Mouse (Mus musculus): ENCODE data around the gene Pde8b. TPM values are rescaled to one million over a fixed set of nuclear protein-coding genes. Genes with fewer than 3 reads are reported as not detected.
"Not testable (repeated sequence)": the region's sequence is repeated elsewhere in the genome, so short reads cannot be mapped to it uniquely, and the experiment has no call there.

The Pde8b gene
- polyA plus RNA-seq, 1 experiment from 2014 or later: 1.5 TPM

- H3K9me3 ChIP-seq: no peaks in the 10 kb centered on the region
- no peak for DNase-seq (ENCODE audit: extremely low spot score, low spot score)
- no peaks in the 10 kb centered on the region for H3K4me1 ChIP-seq
- no peak overlapping the region for H3K4me3 ChIP-seq
- H3K36me3 ChIP-seq (replicated peaks): no peaks in the 10 kb centered on the region
- 80% methylated on average over 2 of the region's 2 CpGs for WGBS
- no peaks in the 10 kb centered on the region for H3K27me3 ChIP-seq (ENCODE audit: poor library complexity, severe bottlenecking)
- H3K27ac ChIP-seq: no peak overlapping the region
Observed at GRCm38 (mm10) chr13:95237488-95237887, 12.6 kb downstream of the Pde8b start.

DNA sequence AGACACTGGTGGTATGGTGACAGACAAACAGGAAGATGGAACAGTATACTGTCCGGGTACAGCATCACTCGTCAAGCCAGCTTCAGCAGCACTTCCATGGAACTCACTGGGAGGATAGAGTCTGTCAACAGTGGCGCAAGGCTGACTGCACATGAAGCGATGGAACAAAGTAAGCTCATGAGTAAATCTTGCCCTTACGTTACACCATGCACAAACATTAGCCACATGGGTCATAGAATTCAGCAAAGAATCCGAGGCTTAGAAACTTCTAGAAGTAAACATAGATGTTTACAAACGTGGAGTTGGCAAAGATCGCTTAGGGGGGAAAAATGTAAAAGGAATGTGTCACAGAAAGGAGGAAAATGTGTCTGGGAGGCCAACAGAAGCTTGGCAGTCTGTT, 14.9 kb downstream of the Pde8b start:
- no peak overlapping the region for H3K27ac ChIP-seq
- H3K4me1 ChIP-seq: no peaks in the 10 kb centered on the region
- 90% methylated on average over 8 of the region's 8 CpGs for whole genome bisulfite sequencing
- H3K9me3 ChIP-seq: no peaks in the 10 kb centered on the region
- H3K27me3 ChIP-seq (ENCODE audit: poor library complexity, severe bottlenecking): no peaks in the 10 kb centered on the region
- no peak overlapping the region for H3K4me3 ChIP-seq
- H3K36me3 ChIP-seq (replicated peaks): no peaks in the 10 kb centered on the region
- DNase-seq (ENCODE audit: extremely low spot score, low spot score): no peak

GRCm38 (mm10) chr13:95231366-95232138, 18.6 kb downstream of the Pde8b start:
- H3K4me1 ChIP-seq: no peaks in the 10 kb centered on the region
- WGBS: 83% methylated on average over 8 of the region's 8 CpGs

DNA sequence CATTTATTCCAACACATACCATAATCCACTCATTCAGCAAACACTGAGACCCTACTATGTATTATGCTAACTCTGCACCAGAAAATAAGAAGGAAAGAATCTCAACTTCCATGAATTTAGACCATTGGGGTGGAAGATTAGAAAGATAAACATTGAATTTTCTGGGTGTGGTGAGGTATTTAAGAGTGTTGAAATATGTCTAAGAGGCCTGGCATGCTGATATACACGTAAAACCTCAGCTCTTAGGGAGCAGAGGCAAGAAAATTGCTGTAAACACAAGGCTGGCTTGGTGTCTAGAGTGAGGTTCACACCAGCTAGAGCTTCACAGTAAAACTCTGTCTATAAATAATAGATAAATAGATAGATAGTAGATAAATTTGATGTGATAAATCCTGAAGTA, 19.8 kb downstream of the Pde8b start:
- no peak overlapping the region for H3K27ac ChIP-seq
- no peak overlapping the region for H3K4me3 ChIP-seq
- no peaks in the 10 kb centered on the region for H3K4me1 ChIP-seq
- H3K36me3 ChIP-seq (replicated peaks): no peaks in the 10 kb centered on the region
- peaks cover 1% of the 10 kb centered on the region; the same call in 1 of the 2 replicates for H3K27me3 ChIP-seq (ENCODE audit: poor library complexity, severe bottlenecking)
- 79% methylated on average over 1 of the region's 1 CpGs for WGBS
- no peaks in the 10 kb centered on the region for H3K9me3 ChIP-seq
- DNase-seq (ENCODE audit: extremely low spot score, low spot score): no peak

More at GRCm38 (mm10) chr13:95231366-95232138, 18.6 kb downstream of the Pde8b start:
- Histone ChIP-seq H3K27me3 (ENCODE audit: poor library complexity, severe bottlenecking) (no peaks in the 10 kb centered on the region), H3K27ac (no peak overlapping the region), H3K9me3 (no peaks in the 10 kb centered on the region), H3K36me3 (replicated peaks) (no peaks in the 10 kb centered on the region), H3K4me3 (no peak overlapping the region)
- DNase-seq (ENCODE audit: extremely low spot score, low spot score): no peak

- Histone ChIP-seq H3K9me3 (no peaks in the 10 kb centered on the region), H3K27ac (no peak overlapping the region), H3K4me3 (no peak overlapping the region), H3K4me1 (peaks cover 16% of the 10 kb centered on the region), H3K36me3 (replicated peaks) (no peaks in the 10 kb centered on the region), H3K27me3 (ENCODE audit: poor library complexity, severe bottlenecking) (peaks cover 52% of the 10 kb centered on the region)
- WGBS: 87% methylated on average over 2 of the region's 2 CpGs
- DNase-seq (ENCODE audit: extremely low spot score, low spot score): no peak
Observed at GRCm38 (mm10) chr13:95224491-95224890, 25.6 kb downstream of the Pde8b start.

- H3K27me3 ChIP-seq (ENCODE audit: poor library complexity, severe bottlenecking): peaks cover 52% of the 10 kb centered on the region
- 54% methylated on average over 2 of the region's 2 CpGs for WGBS
- no peak for DNase-seq (ENCODE audit: extremely low spot score, low spot score)
- no peak overlapping the region; the same call in 1 of the 2 replicates for H3K27ac ChIP-seq
- H3K4me1 ChIP-seq: peaks cover 16% of the 10 kb centered on the region
- H3K36me3 ChIP-seq (replicated peaks): no peaks in the 10 kb centered on the region
- H3K4me3 ChIP-seq: peak overlapping the region; percentile 84
- H3K9me3 ChIP-seq: no peaks in the 10 kb centered on the region
Observed at GRCm38 (mm10) chr13:95223427-95223772, 26.7 kb downstream of the Pde8b start.

DNA sequence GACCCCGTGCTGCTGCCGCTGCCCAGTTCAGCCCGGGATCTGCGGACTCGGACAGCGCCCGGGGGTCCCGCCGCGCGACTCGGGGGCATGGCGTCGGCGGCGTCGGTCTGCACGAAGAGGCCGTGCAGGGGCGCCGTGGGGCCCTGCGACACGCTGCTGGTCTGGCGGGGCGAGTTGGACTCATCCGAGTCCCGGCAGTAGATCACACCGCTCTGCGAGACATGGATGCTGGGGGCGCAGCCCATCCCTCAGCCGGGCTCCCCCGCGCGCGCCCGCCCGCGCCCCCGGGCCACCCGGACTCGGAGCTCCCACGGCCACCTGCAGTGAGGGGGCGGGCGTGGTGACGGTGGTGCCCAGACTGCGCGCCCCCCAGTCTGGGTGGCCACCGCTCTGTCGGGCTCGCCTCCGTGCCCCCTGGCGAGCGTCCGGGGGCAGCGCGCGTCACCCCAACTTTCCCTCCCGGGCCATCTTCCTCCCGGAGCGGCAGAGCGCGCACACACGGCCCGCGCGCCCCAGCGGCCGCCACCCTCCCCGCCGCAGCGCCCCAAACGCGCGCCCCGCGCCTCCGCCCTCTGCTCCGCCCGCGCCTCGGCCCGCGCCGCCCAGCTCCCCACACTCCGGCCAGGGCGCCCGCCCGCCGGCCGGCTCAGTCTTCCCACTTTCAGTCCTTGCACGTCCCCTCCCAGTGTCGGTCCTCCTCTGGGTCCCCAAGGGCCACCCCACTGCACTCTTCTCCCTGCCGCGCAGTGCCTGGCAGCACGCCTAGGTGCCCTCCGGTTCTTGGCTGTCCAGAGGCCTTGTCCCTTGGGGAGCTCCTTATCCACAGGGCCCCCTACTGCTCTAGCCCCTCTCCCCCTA, 27.3 kb downstream of the Pde8b start:
- H3K4me3 ChIP-seq: peak overlapping the region; percentile 84
- H3K27ac ChIP-seq: peak overlapping the region; percentile 83
- H3K36me3 ChIP-seq (replicated peaks): no peaks in the 10 kb centered on the region
- no peaks in the 10 kb centered on the region for H3K9me3 ChIP-seq
- under 1% methylated on average over 73 of the region's 96 CpGs for WGBS
- H3K4me1 ChIP-seq: peaks cover 16% of the 10 kb centered on the region
- peaks cover 52% of the 10 kb centered on the region for H3K27me3 ChIP-seq (ENCODE audit: poor library complexity, severe bottlenecking)
- DNase-seq (ENCODE audit: extremely low spot score, low spot score): peak; percentile 36

DNA sequence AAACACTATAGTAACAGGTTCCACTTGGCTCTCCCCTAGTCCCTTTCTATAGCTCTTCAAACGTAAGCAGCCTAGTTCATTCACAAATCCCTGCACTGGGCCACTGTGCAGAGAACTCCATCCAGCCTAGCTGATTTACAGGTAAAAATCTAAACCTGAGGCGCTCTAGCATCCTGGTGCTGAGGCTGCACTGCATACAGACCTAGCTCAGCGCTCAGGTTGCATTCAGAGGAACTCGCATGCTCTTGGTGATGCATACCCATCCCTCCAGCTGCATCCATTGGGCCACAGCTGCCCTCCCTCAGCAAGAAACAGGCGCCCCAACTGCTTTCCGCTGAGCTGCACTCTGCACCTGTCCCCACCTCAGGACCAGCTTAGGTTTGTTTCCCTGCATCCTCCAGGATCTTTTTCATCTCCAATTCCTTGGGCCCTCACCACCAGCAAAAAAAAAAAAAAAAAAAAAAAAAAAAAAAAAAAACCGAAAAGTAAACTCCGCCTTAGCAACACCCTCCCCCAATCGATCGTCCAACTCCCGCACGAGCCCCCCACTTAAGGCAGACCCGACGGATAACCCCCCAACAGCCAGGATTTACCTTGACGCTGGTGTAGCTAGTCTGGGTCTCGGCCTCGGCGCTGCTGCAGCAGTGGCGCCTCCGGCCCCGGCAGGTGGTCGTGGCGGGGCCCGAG, 28.1 kb downstream of the Pde8b start:
- peak; percentile 24 for DNase-seq (ENCODE audit: extremely low spot score, low spot score)
- Histone ChIP-seq H3K4me1 (peaks cover 16% of the 10 kb centered on the region), H3K27me3 (ENCODE audit: poor library complexity, severe bottlenecking) (peaks cover 52% of the 10 kb centered on the region), H3K4me3 (peak overlapping the region; percentile 84), H3K36me3 (replicated peaks) (no peaks in the 10 kb centered on the region), H3K27ac (peak overlapping the region; percentile 83), H3K9me3 (no peaks in the 10 kb centered on the region)
- WGBS: 1% methylated on average over 24 of the region's 24 CpGs

DNA sequence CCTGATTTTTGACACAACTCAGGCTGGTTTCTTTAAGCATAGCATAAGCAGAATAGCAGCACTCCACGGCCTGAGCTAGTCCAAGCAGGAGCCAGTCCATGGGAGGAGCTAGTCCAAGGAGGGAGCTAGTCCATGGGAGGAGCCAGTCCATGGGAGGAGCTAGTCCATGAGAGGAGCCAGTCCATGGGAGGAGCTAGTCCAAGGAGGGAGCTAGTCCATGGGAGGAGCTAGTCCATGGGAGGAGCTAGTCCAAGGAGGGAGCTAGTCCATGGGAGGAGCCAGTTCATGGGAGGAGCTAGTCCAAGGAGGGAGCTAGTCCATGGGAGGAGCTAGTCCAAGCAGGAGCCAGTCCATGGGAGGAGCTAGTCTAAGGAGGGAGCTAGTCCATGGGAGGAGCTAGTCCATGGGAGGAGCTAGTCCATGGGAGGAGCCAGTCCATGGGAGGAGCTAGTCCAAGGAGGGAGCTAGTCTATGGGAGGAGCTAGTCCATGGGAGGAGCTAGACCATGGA, 34.4 kb downstream of the Pde8b start:
- H3K9me3 ChIP-seq; DNase-seq (ENCODE audit: extremely low spot score, low spot score); H3K27me3 ChIP-seq (ENCODE audit: poor library complexity, severe bottlenecking); H3K27ac ChIP-seq; H3K4me3 ChIP-seq; H3K4me1 ChIP-seq; H3K36me3 ChIP-seq (replicated peaks): not testable (repeated sequence)
- 45% methylated on average over 1 of the region's 1 CpGs for WGBS

DNA sequence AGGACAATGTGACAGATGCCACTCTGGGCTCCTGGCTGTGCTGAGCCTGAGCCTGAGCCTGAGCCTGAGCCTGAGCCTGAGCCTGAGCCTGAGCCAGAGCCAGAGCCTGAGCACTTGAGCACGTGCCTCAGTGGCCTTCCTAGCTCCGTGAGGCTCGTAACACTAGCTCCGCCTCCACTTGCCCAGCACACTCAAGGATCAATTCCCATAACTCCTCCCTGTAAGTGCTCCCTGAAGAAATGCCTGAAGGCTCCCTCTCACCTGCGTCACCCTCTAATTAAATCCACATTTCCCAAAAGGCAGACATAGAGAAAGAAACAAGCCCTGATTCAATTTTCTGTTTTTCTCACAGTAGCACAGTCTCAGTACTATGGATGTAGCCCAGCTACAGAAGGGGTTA, 37.8 kb downstream of the Pde8b start:
- Histone ChIP-seq H3K4me1 (no peaks in the 10 kb centered on the region), H3K27ac (no peak overlapping the region), H3K27me3 (ENCODE audit: poor library complexity, severe bottlenecking) (no peaks in the 10 kb centered on the region), H3K9me3 (peaks cover 5% of the 10 kb centered on the region; the same call in 1 of the 2 replicates), H3K4me3 (no peak overlapping the region), H3K36me3 (replicated peaks) (no peaks in the 10 kb centered on the region)
- no peak for DNase-seq (ENCODE audit: extremely low spot score, low spot score)
- WGBS: 70% methylated on average over 5 of the region's 5 CpGs

DNA sequence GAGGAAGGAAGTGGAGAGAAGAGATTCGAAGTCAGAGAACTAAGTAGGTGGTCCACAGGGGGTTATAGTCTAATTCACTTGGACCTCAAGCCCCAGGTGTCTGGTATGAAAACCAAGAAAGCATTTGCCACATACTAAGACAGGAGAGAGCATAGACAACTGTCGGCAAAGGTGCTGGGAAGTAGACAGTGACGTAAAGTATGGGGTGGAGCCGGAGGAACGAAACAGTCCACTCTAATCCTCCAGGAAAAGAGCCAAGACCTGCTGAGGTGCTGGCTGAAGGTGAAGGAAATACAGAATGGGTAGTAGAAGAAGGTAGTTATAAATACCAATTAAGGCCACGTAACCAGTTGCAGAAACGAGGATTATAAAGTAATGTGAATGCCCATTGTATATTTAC, 42.8 kb downstream of the Pde8b start:
- not testable (repeated sequence) for H3K4me1 ChIP-seq; H3K36me3 ChIP-seq (replicated peaks); H3K27me3 ChIP-seq (ENCODE audit: poor library complexity, severe bottlenecking); DNase-seq (ENCODE audit: extremely low spot score, low spot score); H3K27ac ChIP-seq; H3K4me3 ChIP-seq; H3K9me3 ChIP-seq
- WGBS: 93% methylated on average over 7 of the region's 7 CpGs

DNA sequence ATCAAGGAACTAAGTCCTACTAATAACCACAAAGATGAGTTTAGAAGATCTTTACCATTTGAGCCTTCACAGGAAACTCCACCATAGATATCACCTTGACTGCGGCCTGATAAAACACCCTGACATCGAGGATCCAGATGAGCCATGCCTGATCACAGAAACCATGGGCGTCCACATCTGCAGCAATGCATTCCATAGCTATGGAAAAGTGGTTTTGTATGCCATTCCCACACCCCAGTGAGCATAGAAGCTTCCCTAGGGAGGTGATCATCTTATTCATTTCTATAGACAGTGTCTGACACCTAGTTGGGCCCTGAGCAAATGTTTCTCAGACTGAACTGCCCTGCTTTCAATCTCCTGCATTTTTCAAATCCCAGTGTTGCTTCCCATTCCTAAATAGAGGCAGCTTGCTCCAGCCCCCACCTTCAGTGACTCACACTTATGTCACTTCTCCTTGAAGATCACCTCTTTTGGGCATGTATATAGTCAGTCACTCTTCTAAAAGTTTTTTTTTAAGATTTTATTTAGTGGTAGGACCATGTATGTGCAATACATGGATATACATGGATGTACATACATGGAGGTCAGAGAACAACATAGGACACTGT, 47.9 kb downstream of the Pde8b start:
- Histone ChIP-seq H3K27me3 (ENCODE audit: poor library complexity, severe bottlenecking) (no peaks in the 10 kb centered on the region), H3K36me3 (replicated peaks) (no peaks in the 10 kb centered on the region), H3K4me1 (no peaks in the 10 kb centered on the region), H3K9me3 (no peaks in the 10 kb centered on the region), H3K4me3 (no peak overlapping the region), H3K27ac (no peak overlapping the region)
- DNase-seq (ENCODE audit: extremely low spot score, low spot score): no peak
- 94% methylated on average over 3 of the region's 3 CpGs for WGBS

Data from forebrain, embryonic 10.5 days (tissue).